Mouse (Mus musculus) adipocyte (in vitro differentiated cells): ENCODE data around the gene Cdk17.

ENCODE experiments used
- DNase-seq: peaks from one replicate; pipeline ENCODE4 v3.0.0-alpha.2; 2016; ENCODE audit warnings: low spot score

Gene Cdk17

GRCm38 (mm10) chr10:93171182-93171855 is 10.6 kb downstream of the Cdk17 start:
- no peak for DNase-seq

DNA sequence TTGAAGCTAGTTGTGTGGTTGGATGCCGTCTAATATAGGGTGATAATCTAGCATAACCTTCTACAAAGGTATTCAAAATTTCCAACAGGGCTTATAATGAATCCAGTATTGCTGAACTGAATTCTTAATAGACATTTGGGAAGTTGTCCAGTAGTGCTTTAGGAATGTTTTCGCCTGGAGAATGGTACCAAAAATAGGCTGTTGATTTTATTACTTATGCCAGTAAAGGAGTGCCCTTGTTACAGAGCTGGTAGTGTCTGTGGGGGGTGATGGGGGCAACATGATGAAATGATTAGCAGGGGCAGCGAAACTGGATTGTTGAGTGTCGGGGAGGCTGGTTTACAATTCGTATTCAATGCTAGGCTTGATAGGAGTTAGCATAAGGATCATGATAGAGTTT is 16.8 kb downstream of the Cdk17 start:
- DNase-seq = no peak

GRCm38 (mm10) chr10:93177874-93178273 is 17.2 kb downstream of the Cdk17 start:
- DNase-seq = no peak

- no peak for DNase-seq
Observed at GRCm38 (mm10) chr10:93178662-93179061, 18.0 kb downstream of the Cdk17 start.

GRCm38 (mm10) chr10:93179669-93180460 is 19.2 kb downstream of the Cdk17 start:
- DNase-seq = no peak

DNA sequence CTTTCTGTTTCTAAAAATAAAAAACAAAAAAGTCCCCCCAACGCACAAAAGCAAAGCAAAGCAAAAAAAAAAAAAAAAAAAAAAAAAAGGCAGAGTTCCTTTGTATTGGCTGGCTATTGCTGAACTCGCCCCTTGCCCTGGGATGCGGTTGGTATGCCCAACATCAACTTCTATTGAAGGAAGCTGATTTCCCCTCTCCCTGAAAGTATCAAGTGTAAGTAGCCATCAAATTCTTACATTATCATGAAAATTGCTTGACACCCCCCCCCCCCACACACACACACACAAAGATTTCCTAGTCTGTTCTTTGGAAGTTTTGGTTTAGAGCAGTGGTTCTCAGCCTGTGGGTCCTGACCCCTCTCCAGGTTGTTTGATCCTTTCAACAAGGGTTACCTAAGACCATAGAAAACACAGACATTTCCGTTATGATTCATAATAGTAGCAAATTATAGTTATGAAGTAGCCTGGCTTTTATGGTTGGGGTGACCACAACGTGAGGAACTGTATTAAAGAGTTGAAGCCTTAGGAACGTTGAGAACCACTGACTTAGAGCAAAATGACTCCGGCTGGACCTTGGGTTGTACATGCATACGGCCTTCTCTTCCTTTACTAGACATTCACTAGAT is 23.8 kb downstream of the Cdk17 start:
- no peak for DNase-seq

GRCm38 (mm10) chr10:93188440-93188999 is 27.8 kb downstream of the Cdk17 start:
- no peak for DNase-seq

GRCm38 (mm10) chr10:93190475-93191262 is 30.0 kb downstream of the Cdk17 start:
- DNase-seq = no peak

DNA sequence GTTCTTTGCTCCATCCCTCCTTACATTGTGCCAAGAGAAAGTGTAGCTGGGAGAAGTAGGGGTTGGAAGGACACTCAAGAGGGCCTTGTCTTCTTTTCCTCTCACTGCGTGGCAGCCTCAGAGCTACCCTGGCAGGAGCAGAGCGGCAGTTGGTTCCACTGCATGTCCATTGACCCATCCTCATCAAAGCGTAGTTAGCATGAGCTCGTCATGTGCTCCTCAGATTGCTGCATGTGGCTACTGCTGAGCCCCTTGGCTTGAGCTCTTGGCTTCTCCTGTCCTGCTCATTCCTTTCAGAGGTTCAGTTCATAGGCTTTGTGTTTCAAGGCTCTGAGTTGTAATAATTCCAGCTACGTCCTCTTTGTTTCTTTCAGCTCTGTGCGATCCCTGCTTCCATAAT is 36.4 kb downstream of the Cdk17 start:
- DNase-seq = no peak

DNA sequence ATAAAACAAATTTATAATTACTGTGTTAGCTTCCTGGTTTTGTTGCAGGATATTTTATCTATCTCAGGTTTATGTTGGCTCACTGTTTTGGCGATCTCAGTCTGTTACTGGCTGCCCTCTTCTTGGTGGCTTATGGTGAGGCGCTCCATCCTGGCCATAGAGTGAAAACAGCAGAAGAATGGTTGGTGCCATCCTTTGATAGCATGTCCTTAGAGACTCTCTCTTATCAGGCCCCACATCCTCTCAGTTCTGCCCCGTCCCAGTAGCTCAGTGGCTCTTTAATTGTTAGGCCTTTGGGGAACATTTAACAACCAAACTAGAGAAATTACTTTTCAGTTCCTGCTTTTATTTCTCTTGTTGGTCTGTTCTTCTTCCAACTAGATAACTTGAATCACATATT is 38.3 kb downstream of the Cdk17 start:
- no peak for DNase-seq

- DNase-seq = no peak
Observed at GRCm38 (mm10) chr10:93201846-93202458, 41.3 kb downstream of the Cdk17 start.

DNA sequence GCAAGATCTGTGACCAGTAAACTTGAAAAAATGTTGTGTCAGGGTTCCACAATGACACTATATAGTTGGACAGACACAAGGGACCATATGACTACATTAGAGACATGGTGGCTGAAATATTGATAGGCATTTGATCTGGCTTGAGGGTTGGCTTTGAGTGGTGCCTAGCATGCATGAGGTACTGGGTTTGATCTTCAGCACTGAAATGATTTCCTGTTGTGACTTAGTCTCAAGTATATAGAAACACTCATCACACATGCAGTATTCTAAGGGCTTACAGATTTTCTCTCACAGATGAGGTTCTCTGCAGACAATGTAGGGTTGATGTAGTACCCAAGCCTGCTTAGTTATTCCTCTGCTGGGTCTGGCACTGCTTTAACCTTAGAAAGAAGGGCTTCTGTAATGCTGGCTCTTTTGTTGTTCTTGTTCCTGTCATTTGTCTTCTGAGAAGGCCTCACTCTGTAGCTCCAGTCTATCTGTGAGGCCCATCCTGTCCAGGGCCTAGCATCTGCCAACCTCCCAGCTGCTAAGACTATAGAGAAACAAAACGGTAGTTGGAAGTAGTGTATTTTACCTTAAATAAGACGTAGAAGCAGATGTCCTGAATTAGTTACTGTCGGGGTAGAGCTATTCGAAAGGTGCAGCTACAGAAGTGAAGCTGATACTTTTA is 44.7 kb downstream of the Cdk17 start:
- DNase-seq = no peak

- DNase-seq = no peak
Observed at GRCm38 (mm10) chr10:93207176-93207575, 46.5 kb downstream of the Cdk17 start.

- DNase-seq = no peak
Observed at GRCm38 (mm10) chr10:93212699-93213098, 52.0 kb downstream of the Cdk17 start.

DNA sequence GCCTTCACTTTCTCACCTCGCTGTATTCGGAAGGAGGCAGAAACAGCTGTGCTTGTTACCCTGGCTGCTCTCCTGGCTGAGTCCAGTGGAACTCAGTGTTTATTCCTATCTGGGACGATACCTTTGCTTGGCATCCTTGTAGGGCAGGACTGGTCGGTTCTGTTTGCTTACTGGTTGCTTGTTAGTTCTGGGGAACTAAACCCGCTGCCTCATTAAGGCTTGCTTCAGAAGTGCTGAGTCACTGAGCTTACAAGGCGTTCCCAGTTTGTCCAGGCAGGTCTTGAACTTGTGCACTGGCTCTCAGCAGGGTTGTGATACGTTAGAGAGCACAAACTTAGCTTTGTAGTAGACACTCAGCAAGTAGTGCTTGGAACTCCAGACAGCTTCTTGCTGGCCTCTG is 52.7 kb downstream of the Cdk17 start:
- DNase-seq = no peak

GRCm38 (mm10) chr10:93214251-93214650 is 53.6 kb downstream of the Cdk17 start:
- no peak for DNase-seq

GRCm38 (mm10) chr10:93215051-93215763 is 54.5 kb downstream of the Cdk17 start:
- no peak for DNase-seq

DNA sequence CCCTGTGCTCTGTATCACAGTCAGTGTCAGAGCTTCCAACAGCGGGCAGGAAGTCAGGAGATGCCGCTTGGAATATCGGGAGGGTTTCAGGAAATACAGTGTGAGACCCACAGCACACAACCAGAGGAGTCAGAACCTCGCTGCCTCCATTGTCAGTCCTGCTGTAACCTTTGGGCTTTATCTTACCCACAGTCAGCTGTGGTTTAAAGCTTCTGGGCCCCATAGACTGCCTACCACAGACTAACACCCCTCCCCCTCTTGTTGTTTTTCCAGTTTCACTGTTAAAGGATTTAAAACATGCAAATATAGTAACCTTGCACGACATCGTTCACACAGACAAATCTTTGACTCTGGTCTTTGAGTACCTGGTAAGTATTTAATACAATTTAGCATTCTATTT is 65.1 kb downstream of the Cdk17 start:
- no peak for DNase-seq

DNA sequence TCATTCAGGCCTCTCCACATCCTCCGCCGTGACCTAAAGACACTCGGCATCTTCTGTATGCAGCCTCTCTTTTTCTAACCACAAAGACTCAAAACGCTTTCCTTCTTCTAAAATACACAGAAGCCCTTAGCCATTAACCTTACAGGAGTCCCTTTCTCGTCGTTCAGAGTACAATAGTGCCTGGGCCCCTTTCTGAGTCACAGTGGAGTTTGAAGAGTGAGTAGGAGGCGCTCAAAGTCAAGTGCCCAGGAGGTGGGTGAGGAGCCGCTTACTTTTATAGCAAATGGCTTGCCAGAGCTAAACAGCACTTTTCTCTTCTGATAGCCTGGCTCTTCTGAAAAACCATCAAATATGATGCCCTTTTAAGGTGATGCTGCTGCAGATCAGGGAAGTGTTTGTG is 67.2 kb downstream of the Cdk17 start:
- DNase-seq = no peak

DNA sequence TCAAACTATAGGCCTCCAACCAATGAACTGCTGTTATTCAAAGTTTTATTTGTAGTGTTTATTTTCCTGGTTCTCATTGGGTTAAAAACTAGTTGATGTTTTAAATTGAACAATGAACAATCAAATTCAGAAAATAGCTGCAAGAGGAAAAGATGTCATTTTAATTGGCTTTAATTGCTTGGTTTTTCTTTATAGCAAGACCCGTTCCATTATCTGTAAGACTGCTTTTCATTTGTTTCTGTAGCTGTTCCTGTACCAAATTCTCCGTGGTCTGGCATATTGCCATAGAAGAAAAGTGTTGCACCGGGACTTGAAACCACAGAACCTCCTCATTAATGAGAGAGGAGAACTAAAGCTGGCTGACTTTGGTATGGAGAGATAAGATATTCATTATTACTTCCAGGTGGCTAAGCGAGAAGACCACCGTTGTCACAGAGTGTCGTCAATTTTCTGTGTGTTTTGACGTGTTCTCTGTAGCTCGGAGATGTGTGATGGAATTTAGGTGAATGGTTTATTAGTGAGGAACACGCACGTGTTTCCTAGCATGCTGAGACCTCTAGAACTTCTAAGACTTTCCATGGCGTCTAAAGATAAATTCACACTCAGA is 67.8 kb downstream of the Cdk17 start:
- no peak for DNase-seq
